ENCODE assay signal across 13 mouse cellular contexts in genomic region chr4:43029749-43030148, GRCm38 (mm10). TPM values are rescaled to one million over a fixed set of nuclear protein-coding genes. Genes with fewer than 3 reads are reported as not detected.
DNase-seq lines count a peak whose midpoint lies in the region; ATAC-seq lines count a peak whose summit lies in the region.
"Had no signal": no experiment of that assay in that cellular context is flagged by ENCODE, and none has a peak within 500 bp of the region (broad histone marks: within the 10 kb centered on the region; RNA-seq: fewer than 3 reads in every experiment).

No protein-coding gene starts in this region.

- H3K4me3 ChIP-seq in hindbrain, embryonic 13.5 days: no peak overlapping the region
- no peak overlapping the region for H3K4me3 ChIP-seq in hindbrain, embryonic 11.5 days (ENCODE audit: low read depth, low read length)
- H3K4me3 ChIP-seq in neural tube, embryonic 12.5 days: no peak overlapping the region
- 0 out of 2 replicates have a peak overlapping the region, but pooled peaks have one; percentile 77 for H3K4me3 ChIP-seq in limb, embryonic 12.5 days (replicated peaks)
- no peak overlapping the region for H3K4me3 ChIP-seq in stomach, embryonic 16.5 days (replicated peaks; ENCODE audit: low read length)

- 97% methylated on average over 9 of the region's 9 CpGs for WGBS in hindbrain, embryonic 13.5 days
- 93% methylated on average over 9 of the region's 9 CpGs for WGBS in hindbrain, embryonic 11.5 days
- WGBS in neural tube, embryonic 12.5 days: 94% methylated on average over 9 of the region's 9 CpGs
- 94% methylated on average over 9 of the region's 9 CpGs for WGBS in limb, embryonic 12.5 days
- WGBS in stomach, embryonic 16.5 days: 93% methylated on average over 9 of the region's 9 CpGs

- no peak overlapping the region; the same call in 1 of the 2 replicates for H3K9ac ChIP-seq in hindbrain, embryonic 13.5 days
- no peak overlapping the region for H3K9ac ChIP-seq in hindbrain, embryonic 11.5 days (ENCODE audit: low read depth, low read length)
- H3K9ac ChIP-seq in neural tube, embryonic 12.5 days: no peak overlapping the region
- H3K9ac ChIP-seq in limb, embryonic 12.5 days (replicated peaks): no peak overlapping the region
- no peak overlapping the region for H3K9ac ChIP-seq in stomach, embryonic 16.5 days (ENCODE audit: low read length)

- no peak for ATAC-seq in hindbrain, embryonic 13.5 days (ENCODE audit: low FRiP score)
- ATAC-seq in hindbrain, embryonic 11.5 days (ENCODE audit: low FRiP score): no peak
- no peak for ATAC-seq in neural tube, embryonic 12.5 days (ENCODE audit: low FRiP score, low read depth)
- no peak for ATAC-seq in limb, embryonic 12.5 days (ENCODE audit: insufficient number of reproducible peaks, insufficient read depth, low FRiP score, low TSS enrichment, low read depth)
- ATAC-seq in stomach, embryonic 16.5 days (ENCODE audit: insufficient read depth, low FRiP score): no peak

- H3K27ac ChIP-seq in hindbrain, embryonic 13.5 days: no peak overlapping the region
- no peak overlapping the region for H3K27ac ChIP-seq in hindbrain, embryonic 11.5 days (ENCODE audit: low read depth, low read length)
- H3K27ac ChIP-seq in neural tube, embryonic 12.5 days: no peak overlapping the region
- no peak overlapping the region for H3K27ac ChIP-seq in limb, embryonic 12.5 days
- H3K27ac ChIP-seq in stomach, embryonic 16.5 days (ENCODE audit: low read length): no peak overlapping the region
- H3K27ac ChIP-seq: heart, adult 2 months had no signal

- H3K27me3 ChIP-seq in hindbrain, embryonic 13.5 days: no peaks in the 10 kb centered on the region
- H3K27me3 ChIP-seq in hindbrain, embryonic 11.5 days (ENCODE audit: control insufficient read depth, insufficient read depth, low read length): no peaks in the 10 kb centered on the region
- no peaks in the 10 kb centered on the region for H3K27me3 ChIP-seq in neural tube, embryonic 12.5 days (replicated peaks)
- H3K27me3 ChIP-seq in limb, embryonic 12.5 days: no peaks in the 10 kb centered on the region
- no peaks in the 10 kb centered on the region for H3K27me3 ChIP-seq in stomach, embryonic 16.5 days (ENCODE audit: control insufficient read depth, insufficient read depth, low read length)

- no peaks in the 10 kb centered on the region for H3K9me3 ChIP-seq in hindbrain, embryonic 13.5 days
- H3K9me3 ChIP-seq in hindbrain, embryonic 11.5 days (ENCODE audit: control insufficient read depth, low read length): no peaks in the 10 kb centered on the region
- no peaks in the 10 kb centered on the region for H3K9me3 ChIP-seq in neural tube, embryonic 12.5 days
- H3K9me3 ChIP-seq in limb, embryonic 12.5 days: no peaks in the 10 kb centered on the region
- no peaks in the 10 kb centered on the region for H3K9me3 ChIP-seq in stomach, embryonic 16.5 days (replicated peaks; ENCODE audit: control insufficient read depth, low read length)

- intact Hi-C loops in left cerebral cortex, postnatal 36 days (cut with DNase I): loop anchor here (10.0 kb wide), 1 partner anchor 535 kb away; the partner anchor contains the start of genes Creb3 and Tln1

- DNase-seq in hindbrain, embryonic 11.5 days (ENCODE audit: low spot score): no peak
- DNase-seq in neural tube, embryonic 10.5 days (ENCODE audit: extremely low spot score, low spot score): no peak
- DNase-seq in left cerebral cortex, postnatal 36 days (ENCODE audit: low spot score in 2 of 2): no peak
- DNase-seq in thymus, postnatal 0 days (ENCODE audit: low spot score): no peak
- DNase-seq: cerebellum, postnatal 36 days; heart, adult 2 months; lung, postnatal 10 days; right cerebral cortex, postnatal 14 days; thymus, adult 18-20 months had no signal

- H3K36me3 ChIP-seq in hindbrain, embryonic 13.5 days: peaks cover 59% of the 10 kb centered on the region
- H3K36me3 ChIP-seq in hindbrain, embryonic 11.5 days (ENCODE audit: control insufficient read depth, insufficient read depth, low read length): peaks cover 8% of the 10 kb centered on the region
- H3K36me3 ChIP-seq in neural tube, embryonic 12.5 days: peaks cover 55% of the 10 kb centered on the region
- H3K36me3 ChIP-seq in limb, embryonic 12.5 days: peaks cover 59% of the 10 kb centered on the region
- peaks cover 27% of the 10 kb centered on the region for H3K36me3 ChIP-seq in stomach, embryonic 16.5 days (ENCODE audit: control insufficient read depth, insufficient read depth, low read length)

- peaks cover 32% of the 10 kb centered on the region for H3K4me1 ChIP-seq in hindbrain, embryonic 13.5 days (replicated peaks)
- H3K4me1 ChIP-seq in hindbrain, embryonic 11.5 days (replicated peaks; ENCODE audit: control insufficient read depth, insufficient read depth, low read length): peaks cover 7% of the 10 kb centered on the region; the same call in 1 of the 2 replicates
- H3K4me1 ChIP-seq in neural tube, embryonic 12.5 days: peaks cover 29% of the 10 kb centered on the region
- peaks cover 17% of the 10 kb centered on the region for H3K4me1 ChIP-seq in limb, embryonic 12.5 days (replicated peaks)
- peaks cover 16% of the 10 kb centered on the region for H3K4me1 ChIP-seq in stomach, embryonic 16.5 days (ENCODE audit: control insufficient read depth, insufficient read depth, low read length)

- peak overlapping the region; percentile 86; the same call in 1 of the 2 replicates for H3K4me2 ChIP-seq in hindbrain, embryonic 13.5 days
- H3K4me2 ChIP-seq in hindbrain, embryonic 11.5 days (replicated peaks; ENCODE audit: low read depth, low read length): no peak overlapping the region
- peak overlapping the region; percentile 86; the same call in 1 of the 2 replicates for H3K4me2 ChIP-seq in neural tube, embryonic 12.5 days (replicated peaks)
- H3K4me2 ChIP-seq in limb, embryonic 12.5 days: peak overlapping the region; percentile 85; the same call in 1 of the 2 replicates
- H3K4me2 ChIP-seq in stomach, embryonic 16.5 days (ENCODE audit: low read depth, low read length): 0 out of 2 replicates have a peak overlapping the region, but pooled peaks have one; percentile 84

RNA-seq across cellular contexts. Expression of gene Stoml2, which starts 1.8 kb away (rescaled TPM):
- 226 and 232 TPM in 2 replicates for polyA plus RNA-seq in hindbrain, embryonic 13.5 days (2015; fragmentation: Nextera tagmentation; extraction: Ambion mirVana)
- 345 and 353 TPM in 2 replicates for polyA plus RNA-seq in hindbrain, embryonic 11.5 days (2014; fragmentation: Nextera tagmentation; extraction: Ambion mirVana)
- polyA plus RNA-seq in neural tube, embryonic 12.5 days (2016; fragmentation: Nextera tagmentation; extraction: Ambion mirVana): 251 and 257 TPM in 2 replicates
- polyA plus RNA-seq in limb, embryonic 12.5 days (2016; fragmentation: Nextera tagmentation; extraction: Ambion mirVana): 344 and 353 TPM in 2 replicates
- 263 and 272 TPM in 2 replicates for polyA plus RNA-seq in stomach, embryonic 16.5 days (2015; fragmentation: Nextera tagmentation; extraction: Ambion mirVana)
- total RNA-seq in left cerebral cortex, postnatal 36 days (2021): 100 to 1,000 TPM; 107 to 121 TPM
- polyA plus RNA-seq in thymus, postnatal 0 days (2015; fragmentation: Nextera tagmentation; extraction: Ambion mirVana): 207 and 226 TPM in 2 replicates

RNA-seq across cellular contexts. Expression of gene Pigo, which starts 4.1 kb away (rescaled TPM):
- polyA plus RNA-seq in hindbrain, embryonic 13.5 days (2015; fragmentation: Nextera tagmentation; extraction: Ambion mirVana): 27.4 and 27.5 TPM in 2 replicates
- polyA plus RNA-seq in hindbrain, embryonic 11.5 days (2014; fragmentation: Nextera tagmentation; extraction: Ambion mirVana): 15.6 and 16.0 TPM in 2 replicates
- 24.5 and 25.2 TPM in 2 replicates for polyA plus RNA-seq in neural tube, embryonic 12.5 days (2016; fragmentation: Nextera tagmentation; extraction: Ambion mirVana)
- 27.0 and 30.3 TPM in 2 replicates for polyA plus RNA-seq in limb, embryonic 12.5 days (2016; fragmentation: Nextera tagmentation; extraction: Ambion mirVana)
- polyA plus RNA-seq in stomach, embryonic 16.5 days (2015; fragmentation: Nextera tagmentation; extraction: Ambion mirVana): 22.9 and 24.7 TPM in 2 replicates
- 10 to 100 TPM; 30.4 to 37.5 TPM for total RNA-seq in left cerebral cortex, postnatal 36 days (2021)
- polyA plus RNA-seq in thymus, postnatal 0 days (2015; fragmentation: Nextera tagmentation; extraction: Ambion mirVana): 17.0 and 18.3 TPM in 2 replicates

RNA-seq across cellular contexts. Expression of gene Fam214b, which starts 16.3 kb away (rescaled TPM):
- polyA plus RNA-seq in hindbrain, embryonic 13.5 days (2015; fragmentation: Nextera tagmentation; extraction: Ambion mirVana): 33.3 and 34.1 TPM in 2 replicates
- polyA plus RNA-seq in hindbrain, embryonic 11.5 days (2014; fragmentation: Nextera tagmentation; extraction: Ambion mirVana): 19.7 and 20.8 TPM in 2 replicates
- 33.8 and 36.2 TPM in 2 replicates for polyA plus RNA-seq in neural tube, embryonic 12.5 days (2016; fragmentation: Nextera tagmentation; extraction: Ambion mirVana)
- polyA plus RNA-seq in limb, embryonic 12.5 days (2016; fragmentation: Nextera tagmentation; extraction: Ambion mirVana): 12.1 and 13.4 TPM in 2 replicates
- 12.9 and 13.5 TPM in 2 replicates for polyA plus RNA-seq in stomach, embryonic 16.5 days (2015; fragmentation: Nextera tagmentation; extraction: Ambion mirVana)
- 10 to 100 TPM; 34.8 to 43.0 TPM for total RNA-seq in left cerebral cortex, postnatal 36 days (2021)
- 2.4 and 3.0 TPM in 2 replicates for polyA plus RNA-seq in thymus, postnatal 0 days (2015; fragmentation: Nextera tagmentation; extraction: Ambion mirVana)

RNA-seq across cellular contexts. Expression of gene Fancg, which starts 19.4 kb away (rescaled TPM):
- polyA plus RNA-seq in hindbrain, embryonic 13.5 days (2015; fragmentation: Nextera tagmentation; extraction: Ambion mirVana): 20.0 and 21.9 TPM in 2 replicates
- polyA plus RNA-seq in hindbrain, embryonic 11.5 days (2014; fragmentation: Nextera tagmentation; extraction: Ambion mirVana): 14.9 and 22.0 TPM in 2 replicates
- 17.4 and 20.9 TPM in 2 replicates for polyA plus RNA-seq in neural tube, embryonic 12.5 days (2016; fragmentation: Nextera tagmentation; extraction: Ambion mirVana)
- polyA plus RNA-seq in limb, embryonic 12.5 days (2016; fragmentation: Nextera tagmentation; extraction: Ambion mirVana): 18.4 and 20.6 TPM in 2 replicates
- polyA plus RNA-seq in stomach, embryonic 16.5 days (2015; fragmentation: Nextera tagmentation; extraction: Ambion mirVana): 16.5 and 17.5 TPM in 2 replicates
- 10 to 100 TPM in 1 of 2 experiments, 1 to 10 TPM in 1; 8.5 to 12.5 TPM for total RNA-seq in left cerebral cortex, postnatal 36 days (2021)
- 20.1 and 23.9 TPM in 2 replicates for polyA plus RNA-seq in thymus, postnatal 0 days (2015; fragmentation: Nextera tagmentation; extraction: Ambion mirVana)

RNA-seq across cellular contexts. Expression of gene Unc13b, which starts 29.0 kb away (rescaled TPM):
- 18.6 and 19.7 TPM in 2 replicates for polyA plus RNA-seq in hindbrain, embryonic 13.5 days (2015; fragmentation: Nextera tagmentation; extraction: Ambion mirVana)
- 17.5 and 17.9 TPM in 2 replicates for polyA plus RNA-seq in hindbrain, embryonic 11.5 days (2014; fragmentation: Nextera tagmentation; extraction: Ambion mirVana)
- polyA plus RNA-seq in neural tube, embryonic 12.5 days (2016; fragmentation: Nextera tagmentation; extraction: Ambion mirVana): 19.1 and 22.4 TPM in 2 replicates
- 3.5 and 4.0 TPM in 2 replicates for polyA plus RNA-seq in limb, embryonic 12.5 days (2016; fragmentation: Nextera tagmentation; extraction: Ambion mirVana)
- polyA plus RNA-seq in stomach, embryonic 16.5 days (2015; fragmentation: Nextera tagmentation; extraction: Ambion mirVana): 7.4 and 8.3 TPM in 2 replicates
- total RNA-seq in left cerebral cortex, postnatal 36 days (2021): 10 to 100 TPM; 50.5 to 71.9 TPM
- polyA plus RNA-seq in thymus, postnatal 0 days (2015; fragmentation: Nextera tagmentation; extraction: Ambion mirVana): 0.15 and 0.29 TPM in 2 replicates
